Mouse (Mus musculus): Measurements from ENCODE around the gene Lama4.

- no peak for TF ChIP-seq CTCF (IDR thresholded peaks at IDR 0.05; ENCODE audit: extremely low read depth, insufficient read depth, low read length)
- peak; percentile 37; the same call in 1 of the 2 replicates for TF ChIP-seq POLR2A (IDR thresholded peaks at IDR 0.05; ENCODE audit: extremely low read depth, insufficient read depth, low read length)
Observed at GRCm38 (mm10) chr10:38965075-38965781, at the start of gene Lama4.
